Mouse (Mus musculus) megakaryocyte, embryonic 14.5 days (primary cell): ENCODE measurements at regions not wholly inside any gene's neighbourhood (a gene's known extent, or its start where the extent isn't known, plus 50 kb on each side); places are given as distances from the start of the nearest gene placed in this dataset.

Source experiments
- H3K27me3 ChIP-seq: replicated peaks from 2 replicates; pipeline ENCODE3; 2012; ENCODE audit warnings: inconsistent platforms
- H3K36me3 ChIP-seq: replicated peaks from 2 replicates; pipeline ENCODE3; 2012; ENCODE audit warnings: low read length, inconsistent platforms, mixed read lengths
- H3K4me1 ChIP-seq: 2 replicates; pipeline ENCODE4 v1.6.1; 2012; ENCODE audit warnings: inconsistent platforms
- H3K4me3 ChIP-seq: replicated peaks from 2 replicates; pipeline ENCODE3; 2012; ENCODE audit warnings: moderate library complexity, mild to moderate bottlenecking, inconsistent platforms
- H3K9me3 ChIP-seq: 2 replicates; pipeline ENCODE4 v1.6.1; 2012; ENCODE audit warnings: inconsistent platforms
- FLI1 ChIP-seq: IDR thresholded peaks from 2 replicates; pipeline ENCODE4 v1.6.1; 2012; ENCODE audit warnings: low read length, inconsistent platforms, mixed read lengths
- GATA1 ChIP-seq: IDR thresholded peaks from 3 replicates; pipeline ENCODE4 v1.6.1; 2012; ENCODE audit warnings: mixed read lengths, low read length, inconsistent platforms, borderline replicate concordance

GRCm38 (mm10) chr3:78908196-78908844 lies 378.0 kb downstream of the Rapgef2 start:
- H3K27me3 ChIP-seq: no peaks in the 10 kb centered on the region
- no peak overlapping the region for H3K4me3 ChIP-seq
- H3K9me3 ChIP-seq: no peaks in the 10 kb centered on the region
- no peak for TF ChIP-seq GATA1
- no peak for TF ChIP-seq FLI1
- no peaks in the 10 kb centered on the region for H3K4me1 ChIP-seq
- H3K36me3 ChIP-seq: no peaks in the 10 kb centered on the region

DNA sequence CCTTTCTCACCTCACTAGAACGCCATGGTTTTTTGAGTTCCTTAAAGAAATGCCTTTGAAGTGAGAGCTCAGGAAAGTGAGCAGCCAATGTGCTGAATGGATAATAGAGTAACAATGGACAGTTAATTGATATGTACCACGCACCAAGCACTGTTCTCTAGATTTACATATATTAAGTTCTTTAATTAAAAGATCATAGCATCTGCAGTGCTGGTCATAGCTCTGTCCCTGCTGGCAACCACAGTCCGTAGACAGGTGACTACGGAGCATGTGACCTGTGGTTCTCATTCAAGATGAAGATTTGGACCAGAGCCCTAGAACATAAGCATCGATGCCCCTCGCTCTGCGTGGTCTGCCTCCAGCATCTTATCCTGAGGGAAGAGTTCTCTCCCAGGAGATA lies 378.5 kb downstream of the Rapgef2 start:
- Histone ChIP-seq H3K36me3 (no peaks in the 10 kb centered on the region), H3K4me3 (no peak overlapping the region)

GRCm38 (mm10) chr3:78901838-78902484 lies 384.4 kb downstream of the Rapgef2 start:
- TF ChIP-seq GATA1 (no peak), FLI1 (no peak)
- no peaks in the 10 kb centered on the region for H3K9me3 ChIP-seq
- H3K4me3 ChIP-seq: no peak overlapping the region
- no peaks in the 10 kb centered on the region for H3K4me1 ChIP-seq
- no peaks in the 10 kb centered on the region for H3K27me3 ChIP-seq
- H3K36me3 ChIP-seq: no peaks in the 10 kb centered on the region

More for the DNA sequence above, 378.5 kb downstream of the Rapgef2 start:
- Histone ChIP-seq H3K9me3 (no peaks in the 10 kb centered on the region), H3K27me3 (no peaks in the 10 kb centered on the region), H3K4me1 (no peaks in the 10 kb centered on the region)
- TF ChIP-seq GATA1 (no peak), FLI1 (no peak)

- TF ChIP-seq FLI1 (no peak), GATA1 (no peak)
- Histone ChIP-seq H3K4me1 (no peaks in the 10 kb centered on the region), H3K4me3 (no peak overlapping the region), H3K9me3 (no peaks in the 10 kb centered on the region), H3K27me3 (no peaks in the 10 kb centered on the region), H3K36me3 (no peaks in the 10 kb centered on the region)
Measured at GRCm38 (mm10) chr3:78901016-78901837, 385.1 kb downstream of the Rapgef2 start.

GRCm38 (mm10) chr3:78899446-78900230 lies 386.7 kb downstream of the Rapgef2 start:
- H3K4me3 ChIP-seq: no peak overlapping the region
- no peaks in the 10 kb centered on the region for H3K36me3 ChIP-seq
- 0 out of 2 replicates have a peak, but pooled peaks cover 4% of the 10 kb centered on the region for H3K9me3 ChIP-seq
- H3K27me3 ChIP-seq: no peaks in the 10 kb centered on the region
- TF ChIP-seq GATA1: no peak
- TF ChIP-seq FLI1: no peak
- no peaks in the 10 kb centered on the region for H3K4me1 ChIP-seq

GRCm38 (mm10) chr3:78889326-78889725 lies 397.0 kb downstream of the Rapgef2 start:
- TF ChIP-seq FLI1: no peak
- no peak for TF ChIP-seq GATA1
- H3K4me3 ChIP-seq: no peak overlapping the region
- no peaks in the 10 kb centered on the region for H3K9me3 ChIP-seq
- no peaks in the 10 kb centered on the region for H3K36me3 ChIP-seq
- H3K27me3 ChIP-seq: no peaks in the 10 kb centered on the region
- no peaks in the 10 kb centered on the region for H3K4me1 ChIP-seq

- Histone ChIP-seq H3K4me3 (no peak overlapping the region), H3K27me3 (no peaks in the 10 kb centered on the region), H3K4me1 (no peaks in the 10 kb centered on the region), H3K9me3 (no peaks in the 10 kb centered on the region), H3K36me3 (no peaks in the 10 kb centered on the region)
- TF ChIP-seq GATA1 (no peak), FLI1 (no peak)
Measured at GRCm38 (mm10) chr3:78884715-78885114, 401.6 kb downstream of the Rapgef2 start.

DNA sequence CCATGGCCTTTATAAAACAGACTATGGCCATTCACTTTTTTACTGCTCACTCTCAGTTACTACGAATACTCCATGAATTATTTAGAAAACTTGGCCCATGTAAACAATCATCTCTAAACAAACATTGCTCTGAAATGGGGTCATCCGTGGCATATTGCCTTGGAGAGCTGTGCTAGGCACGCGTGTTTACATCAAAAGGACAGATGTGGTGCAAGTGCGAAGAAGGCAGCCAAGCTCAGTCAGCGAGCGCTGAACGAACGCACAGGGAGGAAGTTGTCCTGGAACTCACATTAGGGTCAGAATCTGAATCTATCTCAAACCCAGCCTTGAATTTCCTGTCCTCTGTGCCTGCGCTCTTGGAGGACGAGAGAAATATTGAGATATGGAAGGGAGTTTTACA lies 402.3 kb downstream of the Rapgef2 start:
- no peak overlapping the region for H3K4me3 ChIP-seq
- H3K27me3 ChIP-seq: no peaks in the 10 kb centered on the region
- no peaks in the 10 kb centered on the region for H3K4me1 ChIP-seq
- H3K9me3 ChIP-seq: no peaks in the 10 kb centered on the region
- no peak for TF ChIP-seq GATA1
- TF ChIP-seq FLI1: no peak
- H3K36me3 ChIP-seq: no peaks in the 10 kb centered on the region

- Histone ChIP-seq H3K4me3 (no peak overlapping the region), H3K27me3 (no peaks in the 10 kb centered on the region), H3K9me3 (peaks cover 4% of the 10 kb centered on the region), H3K36me3 (no peaks in the 10 kb centered on the region), H3K4me1 (no peaks in the 10 kb centered on the region)
- TF ChIP-seq GATA1: no peak
Measured at GRCm38 (mm10) chr3:78880072-78880471, 406.2 kb downstream of the Rapgef2 start.

DNA sequence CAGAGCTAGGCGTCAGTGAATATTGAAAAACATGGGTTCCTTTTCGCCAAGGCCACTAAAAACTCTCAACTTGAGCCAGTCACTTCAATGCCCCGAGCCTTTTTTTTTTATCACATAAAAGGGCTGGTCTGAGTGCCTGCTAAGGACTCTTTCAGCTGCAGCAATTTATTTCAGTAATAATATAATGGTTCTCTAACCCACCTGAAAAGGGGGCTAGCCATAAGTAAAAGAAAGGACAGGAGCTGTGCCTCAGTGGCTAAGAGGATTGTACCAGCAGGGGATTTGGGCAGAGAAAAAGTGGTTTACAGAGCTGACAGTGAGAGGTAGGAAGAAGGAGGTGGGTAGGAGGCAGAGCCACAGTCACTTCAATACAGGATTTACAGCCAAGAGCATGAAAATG lies 409.0 kb downstream of the Rapgef2 start:
- no peak for TF ChIP-seq GATA1
- TF ChIP-seq FLI1: no peak
- no peaks in the 10 kb centered on the region for H3K36me3 ChIP-seq
- H3K4me1 ChIP-seq: no peaks in the 10 kb centered on the region
- no peak overlapping the region for H3K4me3 ChIP-seq
- peaks cover 4% of the 10 kb centered on the region for H3K9me3 ChIP-seq
- H3K27me3 ChIP-seq: no peaks in the 10 kb centered on the region
